ENCODE assay signal across 23 mouse cellular contexts in the genomic region with DNA sequence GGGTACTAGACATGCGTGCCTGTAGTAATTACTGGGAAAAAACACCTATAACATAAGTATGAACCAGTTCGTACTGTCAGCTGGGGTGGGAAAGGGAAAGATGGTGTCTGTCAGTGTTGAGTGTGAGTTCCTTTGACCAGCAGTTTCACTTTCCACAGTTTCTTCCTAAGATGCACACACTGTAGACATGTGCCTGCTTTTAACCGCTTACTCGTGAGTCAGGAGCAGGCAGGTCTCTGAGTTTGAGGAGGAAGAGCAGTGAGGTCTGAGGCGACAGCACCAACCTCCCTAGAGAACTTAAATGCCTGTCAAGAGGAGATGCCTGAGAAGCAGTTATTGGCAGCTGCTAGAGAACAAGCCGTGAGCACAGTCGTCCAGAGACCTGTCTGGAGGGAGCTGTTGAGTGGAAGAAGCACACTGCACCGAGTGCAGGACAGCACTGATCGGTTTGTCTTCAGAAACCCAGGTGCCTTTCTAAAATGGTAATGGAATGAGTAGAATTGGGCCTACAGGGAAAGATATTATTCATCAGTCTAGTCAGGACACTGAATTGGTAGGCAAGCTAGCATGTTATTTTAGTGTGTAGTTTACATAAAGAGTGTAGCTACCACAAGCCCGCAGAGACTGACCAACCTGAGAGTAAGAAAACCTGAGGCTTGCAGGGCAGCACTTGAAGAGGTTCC.
A peak's percentile ranks its signal among the peaks of the same experiment; 100 is the strongest.
DNase-seq lines count a peak whose midpoint lies in the region; TF ChIP-seq lines count a peak whose summit lies in the region.
"Had no signal": no experiment of that assay in that cellular context is flagged by ENCODE, and none has a peak within 500 bp of the region (broad histone marks: within the 10 kb centered on the region; RNA-seq: fewer than 3 reads in every experiment).

No protein-coding gene starts in this region.

- peak; percentile 46 for DNase-seq in heart, adult 11 months
- DNase-seq in heart, adult 2 months, result no peak
- DNase-seq in spleen, adult 12 weeks (ENCODE audit: low spot score), result no peak
- DNase-seq in lung, postnatal 10 days, result no peak
- DNase-seq: adrenal gland, adult 8-10 months; adrenal gland, postnatal 14 days; adrenal gland, postnatal 36 days; B cell, adult 2 months; cerebellum, adult 11 months; cerebellum, adult 18-20 months; cerebellum, adult 8-10 months; cerebellum, adult 9-11 months; cerebellum, postnatal 14 days; cerebellum, postnatal 36 days; forebrain, postnatal 0 days had no signal

- 91% methylated on average over 10 of the region's 10 CpGs for WGBS in heart, adult 2 months
- 81% methylated on average over 10 of the region's 10 CpGs for WGBS in macrophage (ENCODE audit: missing documents)

- no peaks in the 10 kb centered on the region for H3K79me2 ChIP-seq in heart, adult 2 months (replicated peaks; ENCODE audit: control insufficient read depth, insufficient read depth, low read length)
- no peaks in the 10 kb centered on the region; the same call in 1 of the 2 replicates for H3K79me2 ChIP-seq in macrophage (ENCODE audit: inconsistent target)

- H3K4me3 ChIP-seq in heart, adult 2 months, result no peak overlapping the region
- no peak overlapping the region for H3K4me3 ChIP-seq in bone marrow macrophage, adult 2 months (ENCODE audit: insufficient read depth, low read length)
- H3K4me3 ChIP-seq in macrophage (ENCODE audit: inconsistent target), result no peak overlapping the region
- H3K4me3 ChIP-seq: embryonic facial prominence, embryonic 10.5 days; embryonic facial prominence, embryonic 12.5 days; forebrain, embryonic 10.5 days; forebrain, embryonic 12.5 days; forebrain, embryonic 15.5 days had no signal

- H3K9ac ChIP-seq in heart, adult 2 months (ENCODE audit: low read depth, low read length), result no peak overlapping the region
- H3K9ac ChIP-seq: embryonic facial prominence, embryonic 12.5 days; forebrain, embryonic 12.5 days; forebrain, embryonic 15.5 days; forebrain, postnatal 0 days had no signal

- H3K4me1 ChIP-seq in heart, adult 2 months (ENCODE audit: control insufficient read depth, insufficient read depth, low read length), result no peaks in the 10 kb centered on the region
- H3K4me1 ChIP-seq in bone marrow macrophage, adult 2 months (ENCODE audit: control insufficient read depth, insufficient read depth, low read length), result peaks cover 30% of the 10 kb centered on the region
- H3K4me1 ChIP-seq: embryonic facial prominence, embryonic 10.5 days; embryonic facial prominence, embryonic 12.5 days; forebrain, embryonic 12.5 days; forebrain, embryonic 15.5 days had no signal

- no peaks in the 10 kb centered on the region; the same call in none of the 2 replicates for H3K36me3 ChIP-seq in heart, adult 2 months (ENCODE audit: control insufficient read depth, insufficient read depth, low read length)
- H3K36me3 ChIP-seq in macrophage (ENCODE audit: inconsistent target), result no peaks in the 10 kb centered on the region

- intact Hi-C loops in heart, adult 2 months (cut with DNase I), result no loop called here

- H3K27ac ChIP-seq in heart, adult 2 months, result no peak overlapping the region
- 0 out of 2 replicates have a peak overlapping the region, but pooled peaks have one; percentile 11 for H3K27ac ChIP-seq in bone marrow macrophage, adult 2 months (ENCODE audit: insufficient read depth, low read depth, low read length)
- H3K27ac ChIP-seq in macrophage, result peak overlapping the region; percentile 21
- H3K27ac ChIP-seq: embryonic facial prominence, embryonic 10.5 days; embryonic facial prominence, embryonic 12.5 days; forebrain, embryonic 10.5 days; forebrain, embryonic 12.5 days; forebrain, embryonic 15.5 days had no signal

- TF ChIP-seq EP300 in heart, adult 2 months (IDR thresholded peaks at IDR 0.05; ENCODE audit: insufficient read depth, low read depth, low read length), result no peak

- TF ChIP-seq CTCF in heart, adult 2 months (IDR thresholded peaks at IDR 0.05), result no peak
- TF ChIP-seq CTCF in bone marrow macrophage, adult 2 months (IDR thresholded peaks at IDR 0.05; ENCODE audit: low read depth, low read length), result no peak

- no peaks in the 10 kb centered on the region for H3K27me3 ChIP-seq in heart, adult 2 months (ENCODE audit: control insufficient read depth, insufficient read depth, low read length)
- H3K27me3 ChIP-seq: embryonic facial prominence, embryonic 12.5 days; forebrain, embryonic 12.5 days; forebrain, embryonic 15.5 days; Patski had no signal

- no peak for TF ChIP-seq POLR2A in heart, adult 2 months (IDR thresholded peaks at IDR 0.05; ENCODE audit: insufficient read depth, low read depth, low read length)
- no peak for TF ChIP-seq POLR2A in bone marrow macrophage, adult 2 months (IDR thresholded peaks at IDR 0.05; ENCODE audit: borderline replicate concordance, low read depth, low read length)
